Mouse (Mus musculus) left cerebral cortex, adult 11 months (tissue): ENCODE measurements around the gene Adgrg4.
A peak's percentile ranks its signal among the peaks of the same experiment; 100 is the strongest.

Source experiments
- DNase-seq: peaks from one replicate; pipeline ENCODE4 v3.0.0; 2022; ENCODE audit warnings: low spot score

Gene Adgrg4

DNA sequence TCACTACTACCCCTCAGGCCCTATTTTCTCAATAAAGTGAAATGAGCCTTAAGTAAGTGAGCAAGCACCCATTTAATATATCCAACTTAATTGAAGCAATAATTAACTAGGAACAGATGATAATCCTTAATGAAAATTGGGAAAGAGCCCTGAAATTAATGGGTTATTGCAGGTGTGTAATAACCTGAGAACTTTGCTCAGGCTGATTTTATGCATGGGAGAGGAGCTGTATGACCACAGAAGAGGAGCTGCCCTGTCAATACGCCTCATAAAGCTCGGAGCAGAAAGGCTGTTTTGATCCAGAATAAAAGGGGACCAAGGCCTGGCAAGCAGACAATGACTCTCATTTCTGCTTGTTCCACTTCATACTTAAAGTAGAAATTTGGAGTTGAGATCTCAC, at the start of gene Adgrg4:
Gene Adgrg4 (plus strand): TSS at position 301 of the 400 bp plus-strand sequence.
- DNase-seq: no peak

DNA sequence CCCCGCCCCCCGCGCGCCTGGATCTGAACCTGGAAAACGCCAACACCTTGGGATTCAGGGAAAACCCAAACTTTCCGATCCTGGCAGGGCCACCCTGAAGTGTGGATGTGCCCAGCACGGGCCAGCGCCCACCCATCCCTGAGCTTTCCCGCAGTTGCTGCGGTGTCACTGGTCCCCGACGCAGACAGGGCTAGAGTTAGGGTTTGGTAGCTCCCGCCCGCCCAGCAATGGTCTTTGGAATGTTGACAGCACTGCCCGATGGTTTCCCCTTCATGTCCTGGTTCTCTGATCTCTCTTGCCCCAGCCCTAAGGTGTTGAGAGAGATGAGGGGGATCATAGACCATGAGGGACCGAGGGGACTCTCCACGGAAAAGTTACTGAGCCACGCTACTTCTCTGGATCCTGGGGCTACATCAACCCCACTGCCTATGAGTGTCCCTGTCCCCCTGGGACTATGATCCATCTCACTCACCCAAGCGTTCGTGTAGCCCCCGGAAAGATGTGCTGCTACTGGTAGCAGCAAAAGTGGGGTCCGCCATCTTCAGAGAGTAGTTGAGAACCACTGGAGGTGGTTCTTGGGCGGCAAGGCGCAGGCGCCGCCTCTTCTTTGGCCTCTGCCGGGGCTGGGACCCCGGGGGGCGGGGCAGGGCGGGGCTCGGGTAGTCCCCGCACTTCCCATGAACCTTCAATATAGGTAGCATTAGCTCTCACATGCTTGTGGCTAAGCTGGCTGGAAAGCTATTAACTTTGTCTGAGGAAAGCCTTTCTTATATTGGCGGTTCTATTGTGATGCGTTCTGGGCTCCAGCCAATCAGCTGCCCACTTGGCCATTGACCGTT, 48.0 kb upstream of the Adgrg4 start, which contains the start of gene Map7d3:
Gene Map7d3 (minus strand): TSS at position 562 of the 839 bp plus-strand sequence.
- DNase-seq: no peak

DNA sequence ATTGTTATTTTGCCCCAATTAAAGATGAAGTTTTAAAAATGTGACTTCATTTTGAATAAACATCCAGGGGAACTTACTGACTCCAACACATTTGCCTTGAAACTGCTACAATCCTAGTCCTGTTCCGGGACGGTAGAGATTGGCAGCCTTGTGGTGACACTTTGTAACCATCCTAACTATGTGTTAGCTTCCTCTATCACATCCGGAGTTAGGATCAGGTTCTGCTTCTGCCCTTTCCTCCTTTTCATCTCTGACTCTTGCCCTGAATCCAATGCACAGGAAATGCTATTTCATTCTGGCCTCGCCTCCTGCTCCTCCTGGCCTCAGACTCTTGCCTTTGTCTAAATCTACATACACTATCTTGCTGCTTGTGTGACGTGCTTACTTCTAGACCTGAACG, 42.5 kb upstream of the Adgrg4 start:
- no peak for DNase-seq

DNA sequence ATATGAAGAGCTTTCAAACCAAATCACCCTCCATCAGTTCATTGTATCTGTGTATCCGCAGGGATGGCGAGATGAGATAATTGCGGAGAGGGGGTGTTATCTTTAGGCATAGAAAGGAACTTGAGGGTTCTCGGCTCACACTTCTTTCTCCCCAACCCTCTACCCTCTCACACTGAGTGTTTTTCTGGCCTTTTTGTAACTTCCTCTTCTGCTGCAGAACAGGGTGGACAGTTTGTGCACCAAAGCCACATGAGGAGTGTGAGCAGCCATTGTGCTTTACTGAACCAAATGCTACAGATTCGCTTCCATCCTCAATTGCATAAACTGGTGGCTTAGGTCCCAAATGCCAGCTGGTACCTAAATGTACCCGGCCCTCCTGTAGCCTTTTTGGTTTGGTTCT, 34.1 kb upstream of the Adgrg4 start:
- DNase-seq: no peak

DNA sequence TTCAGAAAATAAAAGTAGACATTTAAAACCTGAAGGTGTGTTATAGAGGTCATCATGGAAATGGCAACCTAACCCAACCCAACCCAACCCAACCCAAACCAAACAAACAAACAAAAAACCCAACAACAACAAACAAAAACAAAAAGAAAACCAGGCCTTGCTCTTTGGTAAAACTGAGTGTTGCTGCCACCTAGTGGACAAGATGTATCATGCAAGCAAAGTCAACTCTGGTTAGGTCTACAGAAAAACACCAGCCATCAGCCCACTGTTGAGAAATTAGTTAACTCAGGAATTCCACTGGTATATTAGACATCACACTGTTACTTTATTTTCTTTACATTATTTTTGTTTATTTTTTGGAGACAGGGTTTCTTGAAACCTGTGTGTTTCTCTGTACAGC, 30.6 kb upstream of the Adgrg4 start:
- DNase-seq: peak; percentile 0

DNA sequence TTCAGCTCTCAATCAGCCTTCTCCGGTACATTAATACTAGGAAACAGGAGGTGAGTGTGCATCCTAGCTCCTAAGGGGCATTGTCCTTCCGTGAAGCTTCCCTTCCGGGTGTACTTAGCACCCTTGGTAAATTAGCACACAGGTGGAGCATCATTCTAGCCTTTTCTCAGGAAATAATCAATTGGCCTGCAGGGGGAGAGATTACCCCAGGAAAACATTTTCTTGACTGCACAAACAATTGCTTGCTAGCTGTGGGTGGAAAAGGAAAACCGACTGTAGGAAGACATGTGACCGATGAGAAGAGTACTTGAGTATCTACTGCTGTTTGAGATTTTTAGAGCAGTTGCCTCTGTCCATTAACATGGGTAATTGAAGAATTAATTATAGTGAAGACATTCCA, 28.7 kb upstream of the Adgrg4 start:
- no peak for DNase-seq

DNA sequence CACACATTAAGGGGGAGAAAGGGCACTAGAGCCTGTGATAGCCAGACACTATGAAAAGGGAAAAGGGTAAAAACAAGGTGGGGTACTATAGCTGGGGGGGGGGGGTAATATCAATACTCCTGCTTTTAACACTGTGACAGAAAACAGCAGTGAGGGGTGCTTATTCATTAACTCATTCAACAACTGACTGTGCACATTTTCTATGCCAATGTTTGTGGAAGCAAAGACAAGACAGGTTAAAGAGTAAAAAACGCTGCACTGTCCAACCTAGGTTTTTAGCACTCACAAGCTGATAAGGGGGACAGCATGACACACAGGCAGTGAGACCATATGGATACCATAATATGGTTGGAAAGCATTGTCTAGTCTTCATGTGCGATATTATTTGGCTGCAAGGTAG, 142.9 kb downstream of the Adgrg4 start:
- no peak for DNase-seq

DNA sequence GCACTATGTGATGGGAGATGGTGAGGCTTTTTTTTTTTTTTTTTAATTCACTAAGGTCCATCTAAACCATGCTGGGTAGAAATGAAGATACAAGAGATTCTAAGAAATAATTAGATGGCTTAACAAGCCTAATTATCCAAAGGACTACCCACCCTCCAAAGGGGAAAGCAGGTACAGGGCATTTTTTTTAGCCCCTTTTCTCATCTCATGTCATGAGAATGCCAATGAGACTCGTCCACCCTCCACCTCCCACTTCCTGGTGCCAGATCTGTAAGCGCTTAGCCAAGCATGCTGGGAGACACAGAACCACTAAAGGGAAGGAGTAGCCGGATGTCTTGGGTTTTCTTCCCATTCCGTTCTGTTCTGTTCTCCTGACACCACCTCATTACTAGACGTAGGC, 172.8 kb downstream of the Adgrg4 start, which contains the start of gene Brs3:
Gene Brs3 (plus strand): TSS at position 301 of the 400 bp plus-strand sequence.
- no peak for DNase-seq

DNA sequence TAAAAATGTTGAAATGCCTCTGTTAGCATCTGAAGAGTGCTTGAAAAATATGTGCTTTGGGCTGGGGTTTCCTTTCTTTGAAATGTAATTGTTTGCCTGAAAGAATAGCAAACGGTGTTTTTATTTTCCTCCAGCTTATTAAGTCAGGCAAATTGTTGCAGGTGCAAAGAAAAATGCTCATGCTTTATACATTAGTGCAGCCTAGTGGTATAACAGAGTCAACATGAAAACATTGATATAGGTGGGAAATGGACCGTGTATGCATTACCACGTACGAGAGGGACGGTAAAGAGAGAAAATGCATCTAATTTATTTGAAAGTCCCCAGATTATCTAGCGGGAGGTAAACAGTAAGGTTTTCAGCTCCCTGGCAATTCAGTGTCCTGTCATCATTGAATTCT, 173.9 kb downstream of the Adgrg4 start:
- DNase-seq: no peak
